In genomic region chr10:63277010-63277409, GRCm38 (mm10) we compare ENCODE assay signal across 18 mouse cellular contexts. TPM values are rescaled to one million over a fixed set of nuclear protein-coding genes. Genes with fewer than 3 reads are reported as not detected.
DNase-seq lines count a peak whose midpoint lies in the region; ATAC-seq and TF ChIP-seq lines count a peak whose summit lies in the region.
"Had no signal": no experiment of that assay in that cellular context is flagged by ENCODE, and none has a peak within 500 bp of the region (broad histone marks: within the 10 kb centered on the region; RNA-seq: fewer than 3 reads in every experiment).

No protein-coding gene starts in this region.

- TF ChIP-seq EP300 in heart, adult 2 months (IDR thresholded peaks at IDR 0.05; ENCODE audit: insufficient read depth, low read depth, low read length): no peak
- TF ChIP-seq EP300 in liver, postnatal 0 days (IDR thresholded peaks at IDR 0.05; ENCODE audit: low read depth): peak; percentile 99

- no peaks in the 10 kb centered on the region for H3K9me3 ChIP-seq in heart, embryonic 11.5 days (replicated peaks; ENCODE audit: control insufficient read depth, low read length)
- no peaks in the 10 kb centered on the region for H3K9me3 ChIP-seq in G1E (replicated peaks)
- no peaks in the 10 kb centered on the region for H3K9me3 ChIP-seq in erythroblast, embryonic 14.5 days (ENCODE audit: control insufficient read depth, low read length)
- no peaks in the 10 kb centered on the region for H3K9me3 ChIP-seq in liver, postnatal 0 days (ENCODE audit: low read length)
- H3K9me3 ChIP-seq in midbrain, embryonic 14.5 days (ENCODE audit: control insufficient read depth, low read length): no peaks in the 10 kb centered on the region
- H3K9me3 ChIP-seq: heart, embryonic 15.5 days; limb, embryonic 12.5 days had no signal

- peak overlapping the region; percentile 64; the same call in 1 of the 2 replicates for H3K27ac ChIP-seq in heart, embryonic 11.5 days (ENCODE audit: low read depth, low read length)
- no peak overlapping the region for H3K27ac ChIP-seq in heart, adult 2 months
- peak overlapping the region; percentile 76 for H3K27ac ChIP-seq in liver, postnatal 0 days (ENCODE audit: low read depth)
- H3K27ac ChIP-seq in midbrain, embryonic 14.5 days (replicated peaks; ENCODE audit: low read depth, low read length): no peak overlapping the region
- H3K27ac ChIP-seq: heart, embryonic 15.5 days; hindbrain, embryonic 14.5 days; left cerebral cortex, adult 2 months; limb, embryonic 12.5 days had no signal

- peak; percentile 90 for ATAC-seq in heart, embryonic 11.5 days (replicated peaks; ENCODE audit: insufficient number of reproducible peaks, low FRiP score, low TSS enrichment)
- ATAC-seq in G1E (ENCODE audit: extremely low read depth, insufficient number of reproducible peaks, low FRiP score, poor library complexity, severe bottlenecking): peak; percentile 60
- ATAC-seq in liver, postnatal 0 days: peak; percentile 94
- no peak for ATAC-seq in midbrain, embryonic 14.5 days (ENCODE audit: low FRiP score, low TSS enrichment)
- ATAC-seq: midbrain, embryonic 16.5 days had no signal

- TF ChIP-seq CTCF in heart, adult 2 months (IDR thresholded peaks at IDR 0.05): no peak
- no peak for TF ChIP-seq CTCF in G1E (IDR thresholded peaks at IDR 0.05; ENCODE audit: low read depth, low read length)
- TF ChIP-seq CTCF in liver, postnatal 0 days (IDR thresholded peaks at IDR 0.05; ENCODE audit: low read depth): no peak

- peak overlapping the region; percentile 19; the same call in 1 of the 2 replicates for H3K4me2 ChIP-seq in heart, embryonic 11.5 days
- H3K4me2 ChIP-seq in liver, postnatal 0 days (ENCODE audit: low read depth, low read length): peak overlapping the region; percentile 39
- H3K4me2 ChIP-seq in midbrain, embryonic 14.5 days (ENCODE audit: low read length): no peak overlapping the region
- H3K4me2 ChIP-seq: heart, embryonic 15.5 days; hindbrain, embryonic 14.5 days; limb, embryonic 12.5 days had no signal

- no peaks in the 10 kb centered on the region for H3K27me3 ChIP-seq in heart, embryonic 11.5 days (ENCODE audit: control insufficient read depth, insufficient read depth, low read length)
- no peaks in the 10 kb centered on the region for H3K27me3 ChIP-seq in heart, adult 2 months (ENCODE audit: control insufficient read depth, insufficient read depth, low read length)
- no peaks in the 10 kb centered on the region for H3K27me3 ChIP-seq in G1E (ENCODE audit: insufficient read depth, low read length)
- H3K27me3 ChIP-seq in erythroblast, embryonic 14.5 days (ENCODE audit: control insufficient read depth): no peaks in the 10 kb centered on the region
- no peaks in the 10 kb centered on the region for H3K27me3 ChIP-seq in liver, postnatal 0 days (ENCODE audit: insufficient read depth, low read length)
- no peaks in the 10 kb centered on the region for H3K27me3 ChIP-seq in midbrain, embryonic 14.5 days (ENCODE audit: control insufficient read depth, insufficient read depth, low read length)
- H3K27me3 ChIP-seq: heart, embryonic 15.5 days; limb, embryonic 12.5 days had no signal

- no peaks in the 10 kb centered on the region for H3K4me1 ChIP-seq in heart, embryonic 11.5 days (ENCODE audit: control insufficient read depth, insufficient read depth, low read length)
- no peaks in the 10 kb centered on the region for H3K4me1 ChIP-seq in heart, adult 2 months (ENCODE audit: control insufficient read depth, insufficient read depth, low read length)
- peaks cover 5% of the 10 kb centered on the region; the same call in 1 of the 2 replicates for H3K4me1 ChIP-seq in G1E (ENCODE audit: insufficient read depth, low read depth, low read length)
- H3K4me1 ChIP-seq in erythroblast, embryonic 14.5 days (ENCODE audit: control insufficient read depth): peaks cover 92% of the 10 kb centered on the region
- peaks cover 10% of the 10 kb centered on the region; the same call in 1 of the 2 replicates for H3K4me1 ChIP-seq in liver, postnatal 0 days (ENCODE audit: insufficient read depth)
- H3K4me1 ChIP-seq in midbrain, embryonic 14.5 days (ENCODE audit: control insufficient read depth, insufficient read depth, low read length): no peaks in the 10 kb centered on the region
- H3K4me1 ChIP-seq: heart, embryonic 15.5 days; limb, embryonic 12.5 days had no signal

- H3K4me3 ChIP-seq in heart, embryonic 11.5 days (ENCODE audit: low read depth, low read length): no peak overlapping the region
- no peak overlapping the region for H3K4me3 ChIP-seq in heart, adult 2 months
- no peak overlapping the region for H3K4me3 ChIP-seq in G1E (ENCODE audit: low read depth, low read length)
- H3K4me3 ChIP-seq in erythroblast, embryonic 14.5 days (replicated peaks): peak overlapping the region; percentile 60
- no peak overlapping the region for H3K4me3 ChIP-seq in liver, postnatal 0 days (ENCODE audit: low read depth, low read length)
- H3K4me3 ChIP-seq in midbrain, embryonic 14.5 days (replicated peaks; ENCODE audit: low read depth, low read length): no peak overlapping the region
- H3K4me3 ChIP-seq: heart, embryonic 15.5 days; left cerebral cortex, adult 2 months; limb, embryonic 12.5 days had no signal

- no peak overlapping the region for H3K9ac ChIP-seq in heart, embryonic 11.5 days (ENCODE audit: low read depth, low read length)
- H3K9ac ChIP-seq in heart, adult 2 months (ENCODE audit: low read depth, low read length): no peak overlapping the region
- no peak overlapping the region for H3K9ac ChIP-seq in liver, postnatal 0 days (replicated peaks)
- no peak overlapping the region for H3K9ac ChIP-seq in midbrain, embryonic 14.5 days (replicated peaks; ENCODE audit: low read length)
- H3K9ac ChIP-seq: heart, embryonic 15.5 days; hindbrain, embryonic 14.5 days; limb, embryonic 12.5 days had no signal

- WGBS in heart, embryonic 11.5 days (ENCODE audit: insufficient replicate concordance): 80% methylated on average over 3 of the region's 3 CpGs
- 79% methylated on average over 3 of the region's 3 CpGs for WGBS in heart, adult 2 months
- WGBS in liver, postnatal 0 days (ENCODE audit: insufficient replicate concordance): 42% methylated on average over 3 of the region's 3 CpGs
- 94% methylated on average over 3 of the region's 3 CpGs for WGBS in midbrain, embryonic 14.5 days

- DNase-seq in heart, adult 2 months: no peak
- DNase-seq in G1E (ENCODE audit: low spot score): no peak
- DNase-seq in liver, postnatal 0 days: peak; percentile 24
- no peak for DNase-seq in lung, postnatal 25 days (ENCODE audit: low spot score)
- DNase-seq in embryo, embryonic 11 days: no peak
- no peak for DNase-seq in midbrain, embryonic 14.5 days
- DNase-seq: adrenal gland, postnatal 36 days; cerebellum, adult 8-10 months; gastrocnemius, postnatal 14 days; kidney, adult 8-10 months; lung, postnatal 10 days had no signal

- no peak for TF ChIP-seq POLR2A in heart, adult 2 months (IDR thresholded peaks at IDR 0.05; ENCODE audit: insufficient read depth, low read depth, low read length)

- peaks cover 11% of the 10 kb centered on the region for H3K36me3 ChIP-seq in heart, embryonic 11.5 days (ENCODE audit: control insufficient read depth, insufficient read depth, low read length)
- H3K36me3 ChIP-seq in heart, adult 2 months (ENCODE audit: control insufficient read depth, insufficient read depth, low read length): no peaks in the 10 kb centered on the region
- peaks cover 45% of the 10 kb centered on the region for H3K36me3 ChIP-seq in G1E (replicated peaks)
- H3K36me3 ChIP-seq in erythroblast, embryonic 14.5 days (ENCODE audit: control insufficient read depth): peaks cover 95% of the 10 kb centered on the region
- peaks cover 52% of the 10 kb centered on the region for H3K36me3 ChIP-seq in liver, postnatal 0 days (replicated peaks; ENCODE audit: insufficient read depth, low read length)
- H3K36me3 ChIP-seq in midbrain, embryonic 14.5 days (ENCODE audit: control insufficient read depth, insufficient read depth, low read length): peaks cover 59% of the 10 kb centered on the region

- no peaks in the 10 kb centered on the region for H3K79me2 ChIP-seq in heart, adult 2 months (replicated peaks; ENCODE audit: control insufficient read depth, insufficient read depth, low read length)

- intact Hi-C loops in heart, adult 2 months (cut with DNase I): no loop called here

RNA-seq across cellular contexts. Expression of gene Herc4, which starts 33.4 kb away (rescaled TPM):
- 32.8 and 38.8 TPM in 2 replicates for polyA plus RNA-seq in heart, embryonic 11.5 days (2014; fragmentation: Nextera tagmentation; extraction: Ambion mirVana)
- 10 to 100 TPM; 30.2 to 32.3 TPM for total RNA-seq in heart, adult 2 months (2021)
- 13.1 and 28.8 TPM in 2 replicates for polyA plus RNA-seq in heart, adult 2 months (2012; rRNA removed)
- total RNA-seq in G1E (2014; fragmentation: Nextera tagmentation) (45.9 and 62.3 TPM in 2 replicates), G1E (2017) (32.7 and 32.9 TPM in 2 replicates)
- polyA plus RNA-seq in G1E (2012): 5.8 and 6.7 TPM in 2 replicates
- 1.4 and 1.7 TPM in 2 replicates for polyA plus RNA-seq in erythroblast, embryonic 14.5 days (2012)
- 22.5 and 22.9 TPM in 2 replicates for polyA plus RNA-seq in liver, postnatal 0 days (2015; fragmentation: Nextera tagmentation; extraction: Ambion mirVana)
- 27.0 and 34.7 TPM in 2 replicates for polyA plus RNA-seq in midbrain, embryonic 14.5 days (2014; fragmentation: Nextera tagmentation; extraction: Ambion mirVana)

Comparison
In these comparisons a context has a peak if more than half of its experiments do, and no peak if none do; other contexts are left out.
1. H3K27ac ChIP-seq: peak in heart, embryonic 11.5 days (single experiment) and liver, postnatal 0 days (single experiment); none in heart, adult 2 months (single experiment) and midbrain, embryonic 14.5 days (single experiment).